Mouse (Mus musculus): ENCODE measurements around the gene Pacrg. TPM values are rescaled to one million over a fixed set of nuclear protein-coding genes. Genes with fewer than 3 reads are reported as not detected.

Pacrg gene
- polyA plus RNA-seq, 1 experiment from 2014 or later: 3.6 TPM

DNA sequence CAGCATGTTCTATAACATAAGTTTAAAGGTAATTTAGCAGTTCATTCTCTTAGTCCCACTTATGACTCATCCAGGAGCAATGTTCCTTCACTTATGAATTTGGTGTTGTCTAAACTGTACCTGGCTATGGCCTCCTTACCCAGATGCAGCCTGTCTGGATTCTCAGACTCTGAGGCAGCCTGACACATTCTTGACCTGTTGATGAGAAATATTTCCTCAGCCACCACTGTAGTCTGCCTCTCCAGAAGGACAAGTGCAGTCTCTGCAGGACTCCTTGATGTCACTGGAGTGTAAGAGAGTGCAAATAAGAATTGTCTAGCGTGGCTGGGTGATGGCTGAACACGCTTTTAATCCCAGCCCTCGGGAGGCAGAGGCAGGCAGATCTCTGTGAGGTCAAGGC, 373.0 kb downstream of the Pacrg start:
- H3K27me3 ChIP-seq (replicated peaks; ENCODE audit: control insufficient read depth, insufficient read depth, low read length): no peaks in the 10 kb centered on the region
- H3K9me3 ChIP-seq (ENCODE audit: control insufficient read depth, low read length): no peaks in the 10 kb centered on the region
- no peaks in the 10 kb centered on the region for H3K4me1 ChIP-seq (ENCODE audit: control insufficient read depth, insufficient read depth, low read length)
- no peak overlapping the region for H3K9ac ChIP-seq (ENCODE audit: low read depth, low read length)
- H3K4me2 ChIP-seq (ENCODE audit: low read depth, low read length): no peak overlapping the region
- no peak overlapping the region for H3K4me3 ChIP-seq (ENCODE audit: low read depth, low read length)
- H3K36me3 ChIP-seq (ENCODE audit: control insufficient read depth, insufficient read depth, low read length): no peaks in the 10 kb centered on the region
- 87% methylated on average over 3 of the region's 3 CpGs for WGBS
- no peak overlapping the region for H3K27ac ChIP-seq (replicated peaks; ENCODE audit: low read depth, low read length)
- no peak for DNase-seq (ENCODE audit: low spot score)
- ATAC-seq (ENCODE audit: low read depth): no peak

DNA sequence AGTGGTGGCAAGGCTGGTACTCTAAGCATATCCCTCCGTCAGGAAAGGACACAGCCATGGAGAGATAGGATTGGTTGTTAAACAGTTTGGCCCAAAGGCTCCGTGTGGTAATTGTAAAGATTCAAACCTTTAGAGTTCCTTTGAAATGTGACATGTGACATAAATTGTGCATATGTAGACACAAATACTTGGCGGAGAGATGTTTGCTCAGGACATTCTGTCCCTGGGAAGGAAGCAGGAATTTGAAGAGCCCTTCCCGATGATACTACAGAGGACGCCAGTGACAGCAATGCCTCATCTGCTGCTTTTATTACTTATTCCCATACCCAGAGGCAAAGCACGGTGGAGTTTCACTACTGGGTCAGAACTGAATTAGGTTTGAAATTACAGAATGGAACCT, 374.6 kb downstream of the Pacrg start:
- Histone ChIP-seq H3K4me3 (ENCODE audit: low read depth, low read length) (no peak overlapping the region), H3K9ac (ENCODE audit: low read depth, low read length) (no peak overlapping the region), H3K4me2 (ENCODE audit: low read depth, low read length) (no peak overlapping the region), H3K27ac (replicated peaks; ENCODE audit: low read depth, low read length) (no peak overlapping the region), H3K9me3 (ENCODE audit: control insufficient read depth, low read length) (no peaks in the 10 kb centered on the region), H3K4me1 (ENCODE audit: control insufficient read depth, insufficient read depth, low read length) (no peaks in the 10 kb centered on the region), H3K27me3 (replicated peaks; ENCODE audit: control insufficient read depth, insufficient read depth, low read length) (no peaks in the 10 kb centered on the region), H3K36me3 (ENCODE audit: control insufficient read depth, insufficient read depth, low read length) (no peaks in the 10 kb centered on the region)
- ATAC-seq (ENCODE audit: low read depth): no peak
- 70% methylated on average over 6 of the region's 6 CpGs for WGBS
- no peak for DNase-seq (ENCODE audit: low spot score)

DNA sequence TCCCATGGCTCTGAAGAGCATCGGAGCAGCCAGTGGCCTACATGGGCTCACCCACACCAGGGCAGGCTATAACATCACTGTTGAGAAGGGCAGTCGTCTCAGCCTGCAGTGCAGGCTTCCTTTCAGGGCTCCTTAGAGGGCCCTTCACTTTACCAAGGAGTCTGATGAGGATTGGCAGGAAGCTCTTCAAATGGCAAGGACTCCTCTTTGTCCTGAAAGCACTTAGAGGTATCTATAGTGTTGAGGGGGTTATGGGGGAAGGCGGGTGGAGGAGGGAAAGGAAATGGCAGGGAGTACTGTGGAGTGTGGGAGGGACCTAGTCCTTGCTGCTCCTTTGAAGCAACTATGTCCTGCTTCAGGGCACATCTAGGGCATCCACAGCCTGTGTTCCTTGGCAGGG, 375.4 kb downstream of the Pacrg start:
- Histone ChIP-seq H3K4me3 (ENCODE audit: low read depth, low read length) (no peak overlapping the region), H3K9ac (ENCODE audit: low read depth, low read length) (no peak overlapping the region), H3K27me3 (replicated peaks; ENCODE audit: control insufficient read depth, insufficient read depth, low read length) (no peaks in the 10 kb centered on the region), H3K27ac (replicated peaks; ENCODE audit: low read depth, low read length) (no peak overlapping the region), H3K36me3 (ENCODE audit: control insufficient read depth, insufficient read depth, low read length) (no peaks in the 10 kb centered on the region), H3K4me1 (ENCODE audit: control insufficient read depth, insufficient read depth, low read length) (no peaks in the 10 kb centered on the region), H3K9me3 (ENCODE audit: control insufficient read depth, low read length) (no peaks in the 10 kb centered on the region), H3K4me2 (ENCODE audit: low read depth, low read length) (no peak overlapping the region)
- WGBS: 64% methylated on average over 3 of the region's 3 CpGs
- ATAC-seq (ENCODE audit: low read depth) (no peak), DNase-seq (ENCODE audit: low spot score) (no peak)

DNA sequence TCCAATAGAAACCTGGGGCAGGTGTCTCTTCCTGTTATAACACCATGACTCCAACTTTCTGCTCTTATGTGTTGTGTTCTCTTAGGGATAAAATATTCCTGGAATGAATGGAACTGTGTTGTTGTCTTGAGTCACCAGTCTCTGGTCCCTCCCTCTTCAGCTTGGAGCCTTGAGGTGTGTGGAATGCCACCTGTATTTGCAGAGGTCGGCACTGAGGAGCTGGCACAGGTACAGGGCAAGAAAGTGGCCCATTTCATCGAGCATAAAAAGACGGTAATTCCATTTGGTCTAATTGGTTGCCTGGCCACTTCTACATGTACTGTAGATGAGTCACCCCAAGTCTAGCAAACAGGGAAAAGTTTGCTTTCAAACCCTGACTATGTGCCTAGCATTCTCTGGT, 376.5 kb downstream of the Pacrg start:
- H3K27ac ChIP-seq (replicated peaks; ENCODE audit: low read depth, low read length): no peak overlapping the region
- no peaks in the 10 kb centered on the region for H3K4me1 ChIP-seq (ENCODE audit: control insufficient read depth, insufficient read depth, low read length)
- no peak overlapping the region for H3K4me3 ChIP-seq (ENCODE audit: low read depth, low read length)
- ATAC-seq (ENCODE audit: low read depth) (no peak), DNase-seq (ENCODE audit: low spot score) (no peak)
- no peaks in the 10 kb centered on the region for H3K27me3 ChIP-seq (replicated peaks; ENCODE audit: control insufficient read depth, insufficient read depth, low read length)
- H3K4me2 ChIP-seq (ENCODE audit: low read depth, low read length): no peak overlapping the region
- H3K9me3 ChIP-seq (ENCODE audit: control insufficient read depth, low read length): no peaks in the 10 kb centered on the region
- no peak overlapping the region for H3K9ac ChIP-seq (ENCODE audit: low read depth, low read length)
- H3K36me3 ChIP-seq (ENCODE audit: control insufficient read depth, insufficient read depth, low read length): no peaks in the 10 kb centered on the region
- 89% methylated on average over 3 of the region's 3 CpGs for WGBS

DNA sequence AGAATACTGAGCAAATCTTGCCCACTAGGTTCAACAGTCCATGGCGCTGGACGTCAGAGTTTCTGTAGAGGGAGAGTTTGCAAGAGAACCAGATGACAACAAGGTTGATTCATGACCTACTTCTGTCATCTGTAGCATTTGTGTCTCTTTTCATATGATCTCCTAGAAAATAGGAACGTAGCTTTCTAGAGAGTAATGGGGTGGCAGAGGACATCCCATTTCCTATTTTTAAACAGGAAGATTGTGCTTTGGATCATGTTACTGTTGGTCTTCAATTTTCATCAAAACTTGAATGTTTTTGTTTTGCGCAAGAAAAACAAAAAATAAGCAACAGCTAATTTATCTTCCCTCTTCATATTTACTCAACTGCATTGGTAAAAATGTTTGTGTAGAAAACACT, 379.2 kb downstream of the Pacrg start:
- DNase-seq (ENCODE audit: low spot score): no peak

DNA sequence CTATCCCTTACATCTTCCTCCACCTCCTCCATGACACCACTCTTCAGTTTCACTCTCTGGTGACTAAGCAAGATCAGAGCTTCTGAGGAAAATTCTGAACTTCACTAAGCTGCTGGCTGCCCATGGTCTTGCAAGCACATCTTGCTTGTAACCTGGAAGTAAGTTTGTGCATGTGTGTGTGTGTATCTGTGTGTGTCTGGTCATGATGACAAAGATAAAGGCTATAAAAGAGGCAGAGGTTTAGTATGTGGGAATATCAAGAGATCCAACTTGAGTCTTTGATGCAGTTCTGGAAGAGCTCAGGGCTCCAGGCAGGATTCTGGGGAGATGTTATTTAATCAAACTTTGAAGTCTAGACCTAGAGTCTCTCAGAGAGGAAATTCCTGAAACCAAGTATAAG, 381.4 kb downstream of the Pacrg start:
- no peak overlapping the region for H3K4me2 ChIP-seq (ENCODE audit: low read depth, low read length)
- no peak for ATAC-seq (ENCODE audit: low read depth)
- no peaks in the 10 kb centered on the region for H3K36me3 ChIP-seq (ENCODE audit: control insufficient read depth, insufficient read depth, low read length)
- no peaks in the 10 kb centered on the region for H3K4me1 ChIP-seq (ENCODE audit: control insufficient read depth, insufficient read depth, low read length)
- no peak overlapping the region for H3K9ac ChIP-seq (ENCODE audit: low read depth, low read length)
- H3K27ac ChIP-seq (replicated peaks; ENCODE audit: low read depth, low read length): no peak overlapping the region
- no peak for DNase-seq (ENCODE audit: low spot score)
- H3K27me3 ChIP-seq (replicated peaks; ENCODE audit: control insufficient read depth, insufficient read depth, low read length): no peaks in the 10 kb centered on the region
- H3K4me3 ChIP-seq (ENCODE audit: low read depth, low read length): no peak overlapping the region
- H3K9me3 ChIP-seq (ENCODE audit: control insufficient read depth, low read length): no peaks in the 10 kb centered on the region

More for the DNA sequence above, 379.2 kb downstream of the Pacrg start:
- Histone ChIP-seq H3K27me3 (replicated peaks; ENCODE audit: control insufficient read depth, insufficient read depth, low read length) (no peaks in the 10 kb centered on the region), H3K27ac (replicated peaks; ENCODE audit: low read depth, low read length) (no peak overlapping the region), H3K9ac (ENCODE audit: low read depth, low read length) (no peak overlapping the region), H3K4me2 (ENCODE audit: low read depth, low read length) (no peak overlapping the region), H3K4me1 (ENCODE audit: control insufficient read depth, insufficient read depth, low read length) (no peaks in the 10 kb centered on the region), H3K4me3 (ENCODE audit: low read depth, low read length) (no peak overlapping the region), H3K9me3 (ENCODE audit: control insufficient read depth, low read length) (no peaks in the 10 kb centered on the region), H3K36me3 (ENCODE audit: control insufficient read depth, insufficient read depth, low read length) (no peaks in the 10 kb centered on the region)
- 88% methylated on average over 4 of the region's 4 CpGs for WGBS
- no peak for ATAC-seq (ENCODE audit: low read depth)

DNA sequence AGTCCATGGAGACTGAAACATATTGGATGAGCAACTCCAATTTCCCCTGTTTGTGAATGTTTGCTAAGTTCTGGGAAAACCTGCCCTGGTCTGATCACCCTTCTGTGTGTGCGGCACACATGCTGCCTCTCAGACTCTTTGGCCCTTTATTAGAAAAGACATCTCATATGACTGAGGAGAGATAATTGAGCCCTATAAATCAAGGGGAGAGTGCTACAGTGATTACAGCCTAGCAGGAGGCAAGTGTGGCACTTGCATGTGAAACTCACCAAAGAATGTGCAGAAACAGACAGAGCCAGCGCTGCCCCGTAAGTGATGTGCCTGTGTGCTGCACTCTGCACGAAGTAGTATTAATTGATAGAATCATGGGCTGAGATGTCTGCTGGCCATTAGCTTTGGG, 383.7 kb downstream of the Pacrg start:
- no peak for ATAC-seq (ENCODE audit: low read depth)
- Histone ChIP-seq H3K9me3 (ENCODE audit: control insufficient read depth, low read length) (no peaks in the 10 kb centered on the region), H3K27ac (replicated peaks; ENCODE audit: low read depth, low read length) (no peak overlapping the region), H3K9ac (ENCODE audit: low read depth, low read length) (no peak overlapping the region), H3K36me3 (ENCODE audit: control insufficient read depth, insufficient read depth, low read length) (no peaks in the 10 kb centered on the region), H3K4me3 (ENCODE audit: low read depth, low read length) (no peak overlapping the region), H3K27me3 (replicated peaks; ENCODE audit: control insufficient read depth, insufficient read depth, low read length) (no peaks in the 10 kb centered on the region), H3K4me1 (ENCODE audit: control insufficient read depth, insufficient read depth, low read length) (no peaks in the 10 kb centered on the region), H3K4me2 (ENCODE audit: low read depth, low read length) (no peak overlapping the region)
- DNase-seq (ENCODE audit: low spot score): no peak
- WGBS: 65% methylated on average over 4 of the region's 4 CpGs

DNA sequence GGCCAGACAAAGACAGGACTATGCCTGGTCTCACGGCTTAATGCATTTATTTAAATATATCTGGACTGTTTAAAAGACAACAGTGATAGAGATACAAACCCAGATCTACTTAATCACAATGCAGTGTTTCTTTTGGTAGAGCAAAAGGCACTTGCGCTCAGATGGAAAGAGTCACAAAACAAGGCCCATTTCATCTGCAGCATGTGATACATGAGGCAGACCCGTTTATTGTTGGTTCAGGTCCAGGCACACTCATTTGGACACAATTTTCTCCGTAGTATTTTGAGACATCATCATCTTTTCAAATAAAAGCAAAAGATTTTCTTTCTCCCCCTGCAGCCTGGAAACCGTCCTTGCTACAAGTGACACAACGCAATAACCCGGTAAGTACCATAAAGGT, 384.1 kb downstream of the Pacrg start:
- 79% methylated on average over 7 of the region's 7 CpGs for WGBS
- H3K4me1 ChIP-seq (ENCODE audit: control insufficient read depth, insufficient read depth, low read length): no peaks in the 10 kb centered on the region
- H3K4me3 ChIP-seq (ENCODE audit: low read depth, low read length): no peak overlapping the region
- H3K27ac ChIP-seq (replicated peaks; ENCODE audit: low read depth, low read length): no peak overlapping the region
- DNase-seq (ENCODE audit: low spot score) (no peak), ATAC-seq (ENCODE audit: low read depth) (no peak)
- no peak overlapping the region for H3K4me2 ChIP-seq (ENCODE audit: low read depth, low read length)
- H3K9ac ChIP-seq (ENCODE audit: low read depth, low read length): no peak overlapping the region
- no peaks in the 10 kb centered on the region for H3K9me3 ChIP-seq (ENCODE audit: control insufficient read depth, low read length)
- H3K27me3 ChIP-seq (replicated peaks; ENCODE audit: control insufficient read depth, insufficient read depth, low read length): no peaks in the 10 kb centered on the region
- no peaks in the 10 kb centered on the region for H3K36me3 ChIP-seq (ENCODE audit: control insufficient read depth, insufficient read depth, low read length)

DNA sequence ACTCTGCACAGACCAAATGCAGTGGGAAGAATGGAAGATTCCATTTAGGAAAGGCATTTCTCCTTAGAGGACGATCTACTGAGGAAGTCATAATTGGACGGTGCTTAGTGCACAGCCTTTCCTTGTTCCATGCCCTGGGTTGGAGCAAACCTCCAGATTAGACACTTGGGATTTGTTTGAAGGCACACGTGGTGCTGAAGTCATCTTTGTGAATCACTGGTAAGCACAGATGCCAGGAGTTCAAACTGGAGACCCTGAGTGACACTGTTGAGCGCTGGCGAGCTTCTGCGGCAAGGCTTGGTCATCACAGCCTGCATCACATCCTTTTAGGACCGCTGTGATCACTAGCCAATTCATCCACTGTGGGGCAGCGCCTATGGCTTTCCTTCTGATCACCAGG, 385.7 kb downstream of the Pacrg start:
- Histone ChIP-seq H3K9ac (ENCODE audit: low read depth, low read length) (no peak overlapping the region), H3K4me2 (ENCODE audit: low read depth, low read length) (no peak overlapping the region), H3K4me1 (ENCODE audit: control insufficient read depth, insufficient read depth, low read length) (no peaks in the 10 kb centered on the region), H3K36me3 (ENCODE audit: control insufficient read depth, insufficient read depth, low read length) (no peaks in the 10 kb centered on the region), H3K9me3 (ENCODE audit: control insufficient read depth, low read length) (no peaks in the 10 kb centered on the region), H3K27me3 (replicated peaks; ENCODE audit: control insufficient read depth, insufficient read depth, low read length) (no peaks in the 10 kb centered on the region), H3K4me3 (ENCODE audit: low read depth, low read length) (no peak overlapping the region), H3K27ac (replicated peaks; ENCODE audit: low read depth, low read length) (no peak overlapping the region)
- ATAC-seq (ENCODE audit: low read depth) (no peak), DNase-seq (ENCODE audit: low spot score) (no peak)
- WGBS: 79% methylated on average over 8 of the region's 8 CpGs

Measured in embryonic facial prominence, embryonic 14.5 days (tissue).